Mouse (Mus musculus) kidney, embryonic 14.5 days (tissue): ENCODE data around the gene Hcrt. TPM values are rescaled to one million over a fixed set of nuclear protein-coding genes. Genes with fewer than 3 reads are reported as not detected.
A peak's percentile ranks its signal among the peaks of the same experiment; 100 is the strongest.

Experiments
- ATAC-seq: fragments of 200-750 bp; cut with Nextera tagmentation; 2 replicates; pipeline ENCODE4 v1.8.0; 2017; ENCODE audit warnings: moderate number of reproducible peaks, mild to moderate bottlenecking, moderate TSS enrichment, moderate library complexity; ENCODE audit not compliant: low FRiP score, low TSS enrichment
- H3K27ac ChIP-seq: fragments of 300-500 bp; sonication (generic); 2 replicates; pipeline ENCODE4 v1.5.1; 2014; ENCODE audit warnings: low read depth, mild to moderate bottlenecking, low read length, moderate library complexity, mixed read lengths
- H3K27me3 ChIP-seq: fragments of 300-500 bp; sonication (generic); 2 replicates; pipeline ENCODE4 v1.6.1; 2014; ENCODE audit warnings: mild to moderate bottlenecking, low read length; ENCODE audit not compliant: control insufficient read depth, insufficient read depth
- H3K36me3 ChIP-seq: fragments of 300-500 bp; sonication (generic); 2 replicates; pipeline ENCODE4 v1.6.1; 2014; ENCODE audit warnings: low read length, mixed read lengths; ENCODE audit not compliant: control insufficient read depth, insufficient read depth
- H3K4me1 ChIP-seq: fragments of 300-500 bp; sonication (generic); 2 replicates; pipeline ENCODE4 v1.6.1; 2014; ENCODE audit warnings: low read length, mixed read lengths; ENCODE audit not compliant: control insufficient read depth, insufficient read depth
- H3K4me2 ChIP-seq: fragments of 300-500 bp; sonication (generic); replicated peaks from 2 replicates; pipeline ENCODE4 v1.6.1; 2014; ENCODE audit warnings: low read depth, mild to moderate bottlenecking, low read length
- H3K4me3 ChIP-seq: fragments of 300-500 bp; sonication (generic); 2 replicates; pipeline ENCODE4 v1.5.1; 2014; ENCODE audit warnings: mild to moderate bottlenecking, low read length
- H3K9ac ChIP-seq: fragments of 300-500 bp; sonication (generic); 2 replicates; pipeline ENCODE4 v1.6.1; 2014; ENCODE audit warnings: low read depth, mild to moderate bottlenecking, low read length, moderate library complexity
- H3K9me3 ChIP-seq: fragments of 300-500 bp; sonication (generic); 2 replicates; pipeline ENCODE4 v1.6.1; 2016; ENCODE audit warnings: low read length; ENCODE audit not compliant: control insufficient read depth
- WGBS: fragments of 180-500 bp; shearing (Covaris S2); extraction: QIAGEN DNeasy Blood & Tissue Kit; methylation state at CpG from one replicate; pipeline ENCODE4 v1.1.7; 2014; 5-methylcytosine and 5-hydroxymethylcytosine counted together
- polyA plus RNA-seq: library from polyadenylated mRNA; unstranded; fragments of >200 nt; fragmentation: Nextera tagmentation; extraction: Ambion mirVana; gene quantifications from 2 replicates; pipeline ENCODE4 v1.2.1, GENCODE M21; 2014

The Hcrt gene
- polyA plus RNA-seq, 1 experiment from 2014 or later: not detected

DNA sequence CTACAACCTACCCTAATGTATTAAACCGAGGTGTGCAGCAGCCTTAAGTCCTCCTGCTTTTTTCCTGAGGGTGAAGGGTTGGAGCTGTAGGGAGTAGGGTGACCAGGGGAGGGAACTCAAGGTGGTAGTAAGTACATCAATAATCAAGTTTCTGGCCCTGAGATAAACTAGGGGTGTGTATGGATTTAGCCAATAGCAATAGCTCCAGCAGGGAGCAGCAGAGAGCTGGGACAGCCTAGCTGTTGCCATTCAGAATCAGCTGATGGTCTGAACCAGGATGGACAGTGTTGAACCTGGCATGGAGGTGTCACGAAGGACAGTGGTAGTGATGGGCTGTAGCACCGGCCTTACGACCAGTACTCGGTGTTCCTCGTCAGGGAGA is 48.2 kb downstream of the Hcrt start:
- no peak overlapping the region for H3K4me3 ChIP-seq
- peak overlapping the region; percentile 67 for H3K27ac ChIP-seq
- H3K4me2 ChIP-seq: peak overlapping the region; percentile 58
- peaks cover 56% of the 10 kb centered on the region for H3K36me3 ChIP-seq
- H3K4me1 ChIP-seq: peaks cover 28% of the 10 kb centered on the region
- ATAC-seq: no peak
- no peak overlapping the region for H3K9ac ChIP-seq
- H3K9me3 ChIP-seq: no peaks in the 10 kb centered on the region
- no peaks in the 10 kb centered on the region for H3K27me3 ChIP-seq
- 35% methylated on average over 6 of the region's 6 CpGs for WGBS

DNA sequence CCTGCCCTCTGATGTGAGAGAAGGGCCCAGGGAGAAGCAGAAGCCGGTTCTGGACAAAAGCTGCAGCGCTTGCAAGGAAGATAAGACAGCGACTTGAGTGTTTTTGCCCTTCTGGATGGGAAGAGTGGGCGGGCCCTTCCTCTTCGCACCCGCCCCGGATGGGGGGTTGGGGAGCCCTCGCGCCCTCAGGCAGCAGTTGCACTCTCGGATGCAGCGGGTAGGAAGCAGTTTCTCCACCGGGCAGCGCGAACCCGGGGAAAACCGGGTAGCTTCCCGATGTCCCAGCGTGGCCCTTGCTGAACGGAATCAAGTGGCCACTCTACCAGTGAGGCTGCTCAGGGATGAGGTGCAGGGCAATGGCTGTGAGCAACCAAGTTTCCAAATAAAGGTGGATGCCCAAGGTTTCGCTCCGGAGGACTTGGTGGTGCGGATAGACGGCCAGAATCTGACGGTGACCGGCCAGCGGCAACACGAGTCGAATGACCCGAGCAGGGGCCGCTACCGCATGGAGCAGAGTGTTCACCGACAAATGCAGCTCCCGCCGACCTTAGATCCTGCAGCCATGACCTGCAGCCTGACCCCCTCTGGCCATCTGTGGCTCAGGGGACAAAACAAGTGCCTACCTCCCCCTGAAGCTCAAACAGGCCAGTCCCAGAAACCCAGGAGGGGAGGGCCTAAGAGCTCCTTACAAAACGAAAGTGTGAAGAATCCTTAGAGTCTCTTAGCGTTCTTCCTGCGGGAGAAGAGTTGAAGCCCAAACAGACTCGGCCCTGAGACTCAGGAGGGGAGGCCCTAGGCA is 48.8 kb downstream of the Hcrt start, which contains the start of gene Hspb9:
Gene Hspb9 (plus strand): TSS at position 116 of the 799 bp plus-strand sequence.
- H3K27me3 ChIP-seq: no peaks in the 10 kb centered on the region
- peak within 1 kb of the TSS; percentile 29 for H3K4me3 ChIP-seq
- H3K27ac ChIP-seq: peak within 1 kb of the TSS; percentile 67
- H3K4me2 ChIP-seq: peak within 1 kb of the TSS; percentile 58
- 3% methylated on average over 38 of the region's 38 CpGs for WGBS
- H3K9me3 ChIP-seq: no peaks in the 10 kb centered on the region
- peak within 1 kb of the TSS; percentile 50; the same call in 1 of the 2 replicates for H3K9ac ChIP-seq
- ATAC-seq: peak; percentile 6; the same call in 1 of the 2 replicates
- peaks cover 28% of the 10 kb centered on the region for H3K4me1 ChIP-seq
- peaks cover 56% of the 10 kb centered on the region for H3K36me3 ChIP-seq

DNA sequence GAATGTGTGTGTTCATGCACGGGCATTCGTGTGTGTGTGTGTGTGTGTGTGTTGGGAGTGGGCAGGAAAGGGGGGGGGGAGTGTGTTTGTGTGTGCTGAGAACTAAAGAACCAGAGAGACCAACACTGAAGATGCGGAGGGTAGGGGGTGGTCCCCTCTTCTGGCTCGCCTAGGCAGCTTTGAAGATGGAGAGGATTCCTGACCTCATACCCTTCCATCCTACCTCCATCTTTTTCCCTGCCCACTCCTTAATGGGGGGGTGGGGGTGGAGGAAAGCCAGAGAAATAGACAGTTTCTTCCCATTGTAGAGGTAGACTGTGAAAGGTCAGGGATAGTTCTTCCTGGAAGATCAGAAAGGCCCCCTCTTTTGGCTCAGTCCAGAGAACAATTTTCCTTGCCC is 49.6 kb downstream of the Hcrt start:
- H3K9ac ChIP-seq: peak overlapping the region; percentile 50; the same call in 1 of the 2 replicates
- H3K27ac ChIP-seq: peak overlapping the region; percentile 67; the same call in 1 of the 2 replicates
- H3K27me3 ChIP-seq: no peaks in the 10 kb centered on the region
- H3K36me3 ChIP-seq: peaks cover 56% of the 10 kb centered on the region
- peak overlapping the region; percentile 58 for H3K4me2 ChIP-seq
- H3K4me3 ChIP-seq: peak overlapping the region; percentile 29; the same call in 1 of the 2 replicates
- H3K4me1 ChIP-seq: peaks cover 28% of the 10 kb centered on the region
- H3K9me3 ChIP-seq: no peaks in the 10 kb centered on the region
- ATAC-seq: no peak
- WGBS: 70% methylated on average over 4 of the region's 4 CpGs

DNA sequence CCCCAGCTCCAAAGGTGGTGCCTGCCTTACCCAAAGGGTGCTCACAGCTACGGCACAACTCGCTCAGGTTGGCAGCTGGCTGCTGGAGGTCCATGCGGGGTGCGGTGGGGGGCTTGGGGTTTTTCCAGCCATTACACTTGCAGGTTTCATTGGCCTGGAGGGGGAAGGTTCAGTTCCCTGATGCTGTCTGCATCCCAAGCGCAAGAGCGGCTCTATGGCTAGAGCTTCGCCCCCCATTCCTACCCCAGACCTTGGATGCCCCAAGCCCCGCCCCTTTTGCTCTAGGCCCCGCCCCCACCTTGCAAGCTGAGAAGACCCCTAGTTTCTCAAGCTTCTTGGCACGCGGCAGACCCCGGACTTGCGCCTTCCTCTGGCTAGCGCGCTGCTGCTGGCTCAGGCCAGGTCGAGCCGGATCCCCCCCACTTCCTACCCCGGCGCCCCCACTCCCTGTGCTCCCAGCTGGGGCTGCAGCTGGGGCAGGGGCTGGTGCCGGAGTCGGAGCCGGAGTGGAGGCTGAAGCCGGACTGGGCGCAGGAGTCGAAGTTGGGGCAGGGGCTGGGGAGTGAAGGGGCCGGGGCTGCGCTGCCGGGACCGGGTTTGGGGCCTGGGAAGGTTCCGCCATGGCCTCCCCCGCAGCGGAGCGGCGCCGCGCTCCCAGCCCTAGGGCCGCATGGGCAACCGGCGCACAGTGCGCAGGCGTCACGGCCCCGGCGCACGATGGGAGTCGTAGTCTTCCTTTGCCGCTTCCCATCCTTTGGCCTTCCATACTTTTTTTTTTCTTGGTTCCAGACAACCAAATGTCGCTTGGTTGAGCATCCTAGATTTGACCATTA is 50.7 kb downstream of the Hcrt start, which contains the start of gene Kat2a:
Gene Kat2a (minus strand): TSS at position 683 of the 833 bp plus-strand sequence.
- Histone ChIP-seq H3K4me2 (peak within 1 kb of the TSS; percentile 69), H3K27me3 (no peaks in the 10 kb centered on the region), H3K27ac (peak within 1 kb of the TSS; percentile 83; the same call in 1 of the 2 replicates), H3K9ac (peak within 1 kb of the TSS; percentile 96), H3K4me3 (peak within 1 kb of the TSS; percentile 91), H3K4me1 (peaks cover 28% of the 10 kb centered on the region), H3K36me3 (peaks cover 58% of the 10 kb centered on the region), H3K9me3 (no peaks in the 10 kb centered on the region)
- WGBS: 1% methylated on average over 47 of the region's 48 CpGs
- ATAC-seq: peak; percentile 87

Other genes starting within 250 kb of the Hcrt start
- gene Acly, start 234.9 kb downstream of the Hcrt start, polyA plus RNA-seq: 70.1 and 158 TPM in 2 replicates
- 0.58 and 0.77 TPM in 2 replicates for gene Ttc25, start 217.3 kb downstream of the Hcrt start, polyA plus RNA-seq
- 17.0 and 25.0 TPM in 2 replicates for gene Cnp, start 188.0 kb downstream of the Hcrt start, polyA plus RNA-seq
- gene Nkiras2, start 143.7 kb downstream of the Hcrt start, polyA plus RNA-seq: 63.6 and 67.6 TPM in 2 replicates
- 86.2 and 126 TPM in 2 replicates for gene Dnajc7, start 142.8 kb downstream of the Hcrt start, polyA plus RNA-seq
- gene Zfp385c, start 70.5 kb downstream of the Hcrt start, polyA plus RNA-seq: 0.40 and 0.50 TPM in 2 replicates
- gene Dhx58, start 58.7 kb downstream of the Hcrt start, polyA plus RNA-seq: 3.2 TPM in 2 replicates
- 44.3 and 74.5 TPM in 2 replicates for gene Kat2a, start 50.5 kb downstream of the Hcrt start, polyA plus RNA-seq
- 0.47 TPM in 1 of 2 replicates, not detected in the other for gene Hspb9, start 49.1 kb downstream of the Hcrt start, polyA plus RNA-seq
- 46.8 and 92.8 TPM in 2 replicates for gene Rab5c, start 24.7 kb downstream of the Hcrt start, polyA plus RNA-seq
- 0.07 TPM in 1 of 2 replicates, not detected in the other for gene Kcnh4, start 3.0 kb downstream of the Hcrt start, polyA plus RNA-seq
- 3.6 and 4.5 TPM in 2 replicates for gene Ghdc, start 8.0 kb upstream of the Hcrt start, polyA plus RNA-seq
- 12.7 and 19.8 TPM in 2 replicates for gene Stat5b, start 87.8 kb upstream of the Hcrt start, polyA plus RNA-seq
- gene Stat5a, start 96.4 kb upstream of the Hcrt start, polyA plus RNA-seq: 2.0 and 3.0 TPM in 2 replicates
- gene Stat3, start 176.6 kb upstream of the Hcrt start, polyA plus RNA-seq: 25.3 and 40.0 TPM in 2 replicates
- gene Cavin1, start 208.0 kb upstream of the Hcrt start, polyA plus RNA-seq: 40.7 and 45.1 TPM in 2 replicates
- gene Atp6v0a1, start 246.5 kb upstream of the Hcrt start, polyA plus RNA-seq: 29.2 and 38.8 TPM in 2 replicates